Mouse (Mus musculus): Measurements from ENCODE around the gene Selenow.

DNA sequence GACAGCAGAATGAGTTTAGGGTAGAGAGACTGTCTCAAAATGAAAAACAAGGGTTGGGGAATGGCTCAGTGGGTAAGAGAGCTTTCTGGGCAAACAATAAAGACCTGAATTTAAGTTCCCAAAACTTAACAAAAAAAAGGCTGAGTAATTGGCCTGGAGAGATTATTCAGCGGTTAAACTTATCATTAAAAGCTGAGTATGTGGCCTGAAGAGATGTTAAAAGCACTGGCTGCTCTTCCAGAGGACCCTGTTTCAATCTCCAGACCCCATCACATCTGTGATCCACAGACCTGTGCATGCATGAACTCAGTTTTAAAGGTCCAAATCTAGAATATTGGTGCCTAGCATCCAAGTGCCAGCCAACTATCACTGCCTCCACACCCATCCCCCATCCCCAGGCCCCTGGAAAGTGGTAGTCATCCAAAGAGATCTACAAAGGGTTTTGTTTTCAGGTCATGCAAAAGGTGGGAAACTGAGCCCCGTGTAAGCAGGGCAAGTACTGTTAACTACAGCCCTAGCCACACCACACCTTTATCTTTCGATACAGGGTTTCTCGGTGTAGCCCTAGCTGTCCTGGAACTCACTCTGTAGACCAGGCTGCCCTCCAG, 25.6 kb upstream of the Selenow start:
- no peak for TF ChIP-seq CTCF (IDR thresholded peaks at IDR 0.05; ENCODE audit: control insufficient read depth, insufficient read depth, low read length)
- no peak for TF ChIP-seq POLR2A (IDR thresholded peaks at IDR 0.05; ENCODE audit: borderline replicate concordance, control insufficient read depth, low read depth, low read length)
